Mouse (Mus musculus): ENCODE results near the gene Cmpk2.

DNA sequence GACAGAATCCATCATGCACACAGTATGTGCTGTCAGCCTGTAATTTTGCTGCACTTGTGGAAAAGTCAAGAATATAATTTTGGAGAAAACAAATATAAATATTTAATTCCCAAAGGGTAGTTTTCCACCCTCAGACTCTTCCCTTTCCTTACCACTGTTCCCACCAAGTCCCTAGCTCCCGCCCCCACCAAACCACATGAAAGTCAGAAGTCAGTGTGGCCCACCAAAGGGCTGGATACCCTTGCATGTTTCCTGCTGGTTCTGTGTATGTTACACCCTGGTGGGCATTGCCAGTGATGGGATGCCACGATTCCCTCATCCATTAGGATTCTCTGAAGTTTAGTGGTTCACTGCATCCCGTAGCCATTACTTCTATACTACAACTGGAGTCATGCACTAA lies 32.0 kb downstream of the Cmpk2 start:
- TF ChIP-seq CTCF (IDR thresholded peaks at IDR 0.05; ENCODE audit: low read depth, low read length) (no peak), POLR2A (IDR thresholded peaks at IDR 0.05; ENCODE audit: borderline replicate concordance, low read depth, low read length) (no peak)
